Mouse (Mus musculus): ENCODE measurements around the gene Dek.
A peak's percentile ranks its signal among the peaks of the same experiment; 100 is the strongest.

The Dek gene

GRCm38 (mm10) chr13:47106580-47106888 lies 533 bp upstream of the Dek start:
- DNase-seq: no peak

- peak; percentile 49 for DNase-seq
Measured at GRCm38 (mm10) chr13:47104856-47105541, 1.0 kb downstream of the Dek start.

- DNase-seq: no peak
Measured at GRCm38 (mm10) chr13:47104146-47104545, 1.9 kb downstream of the Dek start.

- no peak for DNase-seq
Measured at GRCm38 (mm10) chr13:47100587-47100986, 5.4 kb downstream of the Dek start.

GRCm38 (mm10) chr13:47099265-47099664 lies 6.7 kb downstream of the Dek start:
- DNase-seq: no peak

GRCm38 (mm10) chr13:47096591-47096990 lies 9.4 kb downstream of the Dek start:
- DNase-seq: no peak

- DNase-seq: no peak
Measured at GRCm38 (mm10) chr13:47093791-47094190, 12.2 kb downstream of the Dek start.

GRCm38 (mm10) chr13:47089271-47089670 lies 16.7 kb downstream of the Dek start:
- DNase-seq: no peak

GRCm38 (mm10) chr13:47088433-47088832 lies 17.6 kb downstream of the Dek start:
- DNase-seq: no peak

- no peak for DNase-seq
Measured at GRCm38 (mm10) chr13:47080905-47081505, 25.0 kb downstream of the Dek start.

- DNase-seq: no peak
Measured at GRCm38 (mm10) chr13:47078799-47079198, 27.2 kb downstream of the Dek start.

- DNase-seq: no peak
Measured at GRCm38 (mm10) chr13:47077367-47077766, 28.6 kb downstream of the Dek start.

- DNase-seq: no peak
Measured at GRCm38 (mm10) chr13:47076156-47076555, 29.8 kb downstream of the Dek start.

- no peak for DNase-seq
Measured at GRCm38 (mm10) chr13:47072484-47072883, 33.5 kb downstream of the Dek start.

GRCm38 (mm10) chr13:47071871-47072270 lies 34.1 kb downstream of the Dek start:
- no peak for DNase-seq

GRCm38 (mm10) chr13:47070329-47071080 lies 35.5 kb downstream of the Dek start:
- DNase-seq: no peak

GRCm38 (mm10) chr13:47067001-47067400 lies 39.0 kb downstream of the Dek start:
- no peak for DNase-seq

- no peak for DNase-seq
Measured at GRCm38 (mm10) chr13:47066516-47066915, 39.5 kb downstream of the Dek start.

GRCm38 (mm10) chr13:47063985-47064760 lies 41.8 kb downstream of the Dek start:
- no peak for DNase-seq

- DNase-seq: no peak
Measured at GRCm38 (mm10) chr13:47062756-47063155, 43.2 kb downstream of the Dek start.

- no peak for DNase-seq
Measured at GRCm38 (mm10) chr13:47056781-47057180, 49.2 kb downstream of the Dek start.

GRCm38 (mm10) chr13:47056126-47056525 lies 49.9 kb downstream of the Dek start:
- DNase-seq: peak; percentile 20

- no peak for DNase-seq
Measured at GRCm38 (mm10) chr13:47053971-47054370, 52.0 kb downstream of the Dek start.
